Mouse (Mus musculus) layer of hippocampus, postnatal 25 days (tissue): ENCODE results near the gene Adcy5. TPM values are rescaled to one million over a fixed set of nuclear protein-coding genes. Genes with fewer than 3 reads are reported as not detected.

ENCODE experiments used
- DNase-seq, 2 experiments: peaks; one replicate each; pipeline ENCODE4 v3.0.0; 2022; ENCODE audit warnings: mixed read lengths in 2 of 2, low spot score in 1 of 2; ENCODE audit errors: extremely low spot score in 1 of 2
- total RNA-seq, 2 experiments: library from RNA; stranded (reverse); gene quantifications; 2 replicates each; pipeline ENCODE4 v1.2.3; 2021

The Adcy5 gene
- total RNA-seq, 2 experiments from 2014 or later = 73.7 TPM

GRCm38 (mm10) chr16:35200432-35201142 lies 45.9 kb downstream of the Adcy5 start:
- no peak for DNase-seq

GRCm38 (mm10) chr16:35201281-35201680 lies 46.6 kb downstream of the Adcy5 start:
- DNase-seq = no peak

GRCm38 (mm10) chr16:35203511-35203910 lies 48.8 kb downstream of the Adcy5 start:
- DNase-seq = no peak

GRCm38 (mm10) chr16:35205681-35206080 lies 51.0 kb downstream of the Adcy5 start:
- DNase-seq = no peak

GRCm38 (mm10) chr16:35206426-35206825 lies 51.7 kb downstream of the Adcy5 start:
- no peak for DNase-seq

GRCm38 (mm10) chr16:35208796-35209195 lies 54.1 kb downstream of the Adcy5 start:
- DNase-seq = no peak

- DNase-seq = no peak
Measured at GRCm38 (mm10) chr16:35209753-35210152, 55.1 kb downstream of the Adcy5 start.

GRCm38 (mm10) chr16:35215047-35215446 lies 60.4 kb downstream of the Adcy5 start:
- no peak for DNase-seq

- DNase-seq = no peak
Measured at GRCm38 (mm10) chr16:35215498-35215897, 60.8 kb downstream of the Adcy5 start.

- no peak for DNase-seq
Measured at GRCm38 (mm10) chr16:35216826-35217491, 62.3 kb downstream of the Adcy5 start.

GRCm38 (mm10) chr16:35220412-35220811 lies 65.7 kb downstream of the Adcy5 start:
- no peak for DNase-seq

- no peak for DNase-seq
Measured at GRCm38 (mm10) chr16:35221581-35221980, 66.9 kb downstream of the Adcy5 start.

- DNase-seq = no peak
Measured at GRCm38 (mm10) chr16:35223930-35224329, 69.3 kb downstream of the Adcy5 start.

- DNase-seq = no peak
Measured at GRCm38 (mm10) chr16:35224716-35225115, 70.0 kb downstream of the Adcy5 start.

- no peak for DNase-seq
Measured at GRCm38 (mm10) chr16:35229582-35229981, 74.9 kb downstream of the Adcy5 start.

- DNase-seq = no peak
Measured at GRCm38 (mm10) chr16:35232153-35232750, 77.6 kb downstream of the Adcy5 start.

GRCm38 (mm10) chr16:35233329-35233728 lies 78.7 kb downstream of the Adcy5 start:
- DNase-seq = no peak

- DNase-seq = no peak
Measured at GRCm38 (mm10) chr16:35237091-35237490, 82.4 kb downstream of the Adcy5 start.

- no peak for DNase-seq
Measured at GRCm38 (mm10) chr16:35239318-35239965, 84.8 kb downstream of the Adcy5 start.

- DNase-seq = no peak
Measured at GRCm38 (mm10) chr16:35239966-35240730, 85.5 kb downstream of the Adcy5 start.
